Mouse (Mus musculus): Measurements from ENCODE around the gene Prkca.

- no peak for TF ChIP-seq POLR2A (IDR thresholded peaks at IDR 0.05; ENCODE audit: low read depth, low read length)
- TF ChIP-seq CTCF (IDR thresholded peaks at IDR 0.05; ENCODE audit: borderline replicate concordance, insufficient read depth, low read length): no peak
These were observed 9.2 kb upstream of the Prkca start for GRCm38 (mm10) chr11:108352842-108353388.
